Mouse (Mus musculus): ENCODE measurements around the gene Dnajb2. TPM values are rescaled to one million over a fixed set of nuclear protein-coding genes. Genes with fewer than 3 reads are reported as not detected.
A peak's percentile ranks its signal among the peaks of the same experiment; 100 is the strongest.
"Not testable (repeated sequence)": the region's sequence is repeated elsewhere in the genome, so short reads cannot be mapped to it uniquely, and the experiment has no call there.

The Dnajb2 gene
- total and polyA plus RNA-seq, 2 experiments from 2014 or later: 34.9 to 35.0 TPM

GRCm38 (mm10) chr1:75229158-75229557, 7.0 kb upstream of the Dnajb2 start:
- Histone ChIP-seq H3K9me3 (replicated peaks; ENCODE audit: control insufficient read depth, low read length) (no peaks in the 10 kb centered on the region), H3K9ac (replicated peaks; ENCODE audit: low read depth, low read length) (no peak overlapping the region), H3K4me1 (ENCODE audit: control insufficient read depth, insufficient read depth) (peaks cover 10% of the 10 kb centered on the region; the same call in 1 of the 2 replicates), H3K4me2 (ENCODE audit: low read depth, low read length) (no peak overlapping the region), H3K36me3 (replicated peaks; ENCODE audit: control insufficient read depth, insufficient read depth, low read length) (no peaks in the 10 kb centered on the region), H3K27me3 (ENCODE audit: control insufficient read depth, insufficient read depth, low read length) (no peaks in the 10 kb centered on the region), H3K4me3 (ENCODE audit: low read depth, low read length) (no peak overlapping the region), H3K27ac (ENCODE audit: low read depth) (no peak overlapping the region)
- TF ChIP-seq CTCF (IDR thresholded peaks at IDR 0.05; ENCODE audit: low read depth): no peak
- no peak for TF ChIP-seq EP300 (IDR thresholded peaks at IDR 0.05; ENCODE audit: low read depth)
- no peak for DNase-seq (ENCODE audit: low spot score)
- ATAC-seq (ENCODE audit: insufficient read depth, low read depth): no peak
- WGBS: 65% methylated on average over 4 of the region's 4 CpGs

DNA sequence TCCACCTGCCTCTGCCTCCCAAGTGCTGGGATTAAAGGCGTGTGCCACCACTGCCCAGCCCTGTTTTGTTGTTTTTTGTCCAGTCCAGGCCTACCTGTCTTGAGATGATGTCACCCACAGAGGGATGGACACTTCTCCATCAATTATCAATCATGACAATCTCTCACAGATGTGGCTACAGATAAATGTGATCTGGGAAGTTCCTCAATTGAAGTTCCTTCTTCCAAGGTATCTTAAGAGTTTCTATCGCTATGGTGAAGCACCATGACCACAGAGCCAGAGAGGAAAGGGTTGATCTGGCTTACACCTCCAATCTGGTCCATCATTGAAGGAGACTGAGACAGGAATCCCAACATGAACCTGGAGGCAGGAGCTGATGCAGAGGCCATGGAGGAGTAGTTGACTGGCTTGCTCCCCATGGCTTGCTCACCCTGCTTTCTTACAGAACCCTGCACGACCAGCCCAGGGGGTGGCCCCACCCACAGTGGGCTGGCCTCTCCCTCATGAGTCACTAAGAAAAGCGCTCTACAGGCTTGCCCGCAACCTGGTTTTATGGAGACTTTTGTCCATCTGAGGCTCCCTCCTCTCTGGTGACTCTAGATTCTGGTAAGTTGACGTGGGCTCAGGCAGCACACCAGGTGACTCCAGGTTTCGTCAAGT, 5.7 kb upstream of the Dnajb2 start:
- H3K4me1 ChIP-seq (ENCODE audit: control insufficient read depth, insufficient read depth): peaks cover 9% of the 10 kb centered on the region; the same call in 1 of the 2 replicates
- no peaks in the 10 kb centered on the region for H3K9me3 ChIP-seq (replicated peaks; ENCODE audit: control insufficient read depth, low read length)
- 75% methylated on average over 7 of the region's 7 CpGs for WGBS
- H3K9ac ChIP-seq (replicated peaks; ENCODE audit: low read depth, low read length): no peak overlapping the region
- no peak overlapping the region for H3K4me2 ChIP-seq (ENCODE audit: low read depth, low read length)
- H3K36me3 ChIP-seq (replicated peaks; ENCODE audit: control insufficient read depth, insufficient read depth, low read length): no peaks in the 10 kb centered on the region
- ATAC-seq (ENCODE audit: insufficient read depth, low read depth) (no peak), DNase-seq (ENCODE audit: low spot score) (no peak)
- no peak for TF ChIP-seq CTCF (IDR thresholded peaks at IDR 0.05; ENCODE audit: low read depth)
- TF ChIP-seq EP300 (IDR thresholded peaks at IDR 0.05; ENCODE audit: low read depth): no peak
- H3K4me3 ChIP-seq (ENCODE audit: low read depth, low read length): no peak overlapping the region
- no peaks in the 10 kb centered on the region for H3K27me3 ChIP-seq (ENCODE audit: control insufficient read depth, insufficient read depth, low read length)
- H3K27ac ChIP-seq (ENCODE audit: low read depth): no peak overlapping the region

DNA sequence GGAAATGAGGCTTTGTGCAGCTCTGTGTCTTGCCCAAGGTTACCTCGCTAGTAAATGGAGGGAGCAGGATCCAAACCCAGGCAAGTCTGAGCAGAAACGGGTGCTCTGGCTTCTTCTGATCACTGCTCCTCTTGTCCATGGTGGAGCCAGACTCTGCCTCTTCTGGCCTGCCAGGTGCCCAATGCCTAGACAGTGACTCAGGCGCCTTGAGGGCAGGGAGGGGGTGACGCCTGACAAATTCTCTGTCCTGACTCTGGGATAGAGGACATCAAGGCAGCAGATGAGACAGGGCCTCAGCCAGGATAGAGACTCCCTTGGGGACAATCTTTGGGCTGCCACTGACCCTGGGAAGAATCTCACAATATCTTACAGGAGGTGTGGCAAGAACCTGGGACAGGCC, 5.0 kb upstream of the Dnajb2 start:
- H3K4me2 ChIP-seq (ENCODE audit: low read depth, low read length): no peak overlapping the region
- H3K4me1 ChIP-seq (ENCODE audit: control insufficient read depth, insufficient read depth): peaks cover 7% of the 10 kb centered on the region; the same call in 1 of the 2 replicates
- H3K27me3 ChIP-seq (ENCODE audit: control insufficient read depth, insufficient read depth, low read length): no peaks in the 10 kb centered on the region
- TF ChIP-seq CTCF (IDR thresholded peaks at IDR 0.05; ENCODE audit: low read depth): no peak
- no peak for TF ChIP-seq EP300 (IDR thresholded peaks at IDR 0.05; ENCODE audit: low read depth)
- no peaks in the 10 kb centered on the region for H3K36me3 ChIP-seq (replicated peaks; ENCODE audit: control insufficient read depth, insufficient read depth, low read length)
- WGBS: 73% methylated on average over 4 of the region's 4 CpGs
- H3K9me3 ChIP-seq (replicated peaks; ENCODE audit: control insufficient read depth, low read length): no peaks in the 10 kb centered on the region
- DNase-seq (ENCODE audit: low spot score) (no peak), ATAC-seq (ENCODE audit: insufficient read depth, low read depth) (no peak)
- H3K27ac ChIP-seq (ENCODE audit: low read depth): no peak overlapping the region
- no peak overlapping the region for H3K4me3 ChIP-seq (ENCODE audit: low read depth, low read length)
- H3K9ac ChIP-seq (replicated peaks; ENCODE audit: low read depth, low read length): no peak overlapping the region

DNA sequence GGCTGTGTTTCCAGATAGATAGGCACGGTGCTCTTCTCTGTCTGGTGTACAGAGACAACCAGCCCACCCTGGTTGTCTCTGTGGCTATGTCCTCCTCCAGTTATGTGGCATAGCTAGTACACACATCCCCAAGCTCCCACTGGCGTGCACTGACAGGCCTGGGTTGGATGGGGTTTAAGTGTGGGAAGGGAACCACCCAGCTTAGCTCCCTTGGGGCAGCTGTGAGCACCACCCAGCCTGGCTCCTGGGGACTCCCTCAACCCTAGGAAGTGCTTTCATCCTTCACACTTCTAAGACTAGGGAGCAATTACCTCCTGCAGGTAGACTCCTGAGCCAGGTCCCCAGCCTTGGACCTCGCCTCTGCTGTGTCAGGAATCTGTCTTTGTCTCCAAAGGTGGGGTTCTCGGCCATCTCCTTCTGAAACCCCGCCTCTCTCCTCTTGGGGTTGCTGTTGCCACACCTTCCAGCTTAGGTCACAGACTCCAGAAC, 4.5 kb upstream of the Dnajb2 start, which contains the start of gene A630095N17Rik:
A630095N17Rik (minus strand) TSS at position 439 of the 489 bp plus-strand sequence.
- 65% methylated on average over 5 of the region's 5 CpGs for WGBS
- H3K4me3 ChIP-seq (ENCODE audit: low read depth, low read length): no peak within 1 kb of the TSS
- no peak for ATAC-seq (ENCODE audit: insufficient read depth, low read depth)

DNA sequence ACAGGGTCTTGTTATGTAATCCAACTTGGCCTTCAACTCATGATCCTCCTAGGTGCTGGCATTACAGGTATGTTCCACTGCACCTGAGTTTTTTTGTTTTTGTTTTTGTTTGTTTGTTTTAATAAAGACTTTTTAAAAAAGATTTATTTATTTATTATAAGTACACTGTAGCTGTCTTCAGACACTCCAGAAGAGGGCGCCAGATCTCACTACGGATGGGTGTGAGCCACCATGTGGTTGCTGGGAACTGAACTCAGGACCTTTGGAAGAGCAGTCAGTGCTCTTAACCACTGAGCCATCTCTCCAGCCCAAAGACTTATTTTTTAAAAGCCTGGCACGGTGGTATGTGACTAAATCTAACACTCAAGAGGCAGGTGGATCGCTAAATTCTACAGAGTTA, 3.7 kb upstream of the Dnajb2 start:
- H3K9me3 ChIP-seq (replicated peaks; ENCODE audit: control insufficient read depth, low read length); H3K27ac ChIP-seq (ENCODE audit: low read depth); H3K27me3 ChIP-seq (ENCODE audit: control insufficient read depth, insufficient read depth, low read length); H3K36me3 ChIP-seq (replicated peaks; ENCODE audit: control insufficient read depth, insufficient read depth, low read length); H3K4me1 ChIP-seq (ENCODE audit: control insufficient read depth, insufficient read depth); H3K9ac ChIP-seq (replicated peaks; ENCODE audit: low read depth, low read length); H3K4me3 ChIP-seq (ENCODE audit: low read depth, low read length); DNase-seq (ENCODE audit: low spot score); ATAC-seq (ENCODE audit: insufficient read depth, low read depth); H3K4me2 ChIP-seq (ENCODE audit: low read depth, low read length): not testable (repeated sequence)
- 66% methylated on average over 4 of the region's 4 CpGs for WGBS

More for the DNA sequence above, 4.5 kb upstream of the Dnajb2 start, which contains the start of gene A630095N17Rik:
- Histone ChIP-seq H3K36me3 (replicated peaks; ENCODE audit: control insufficient read depth, insufficient read depth, low read length) (no peaks in the 10 kb centered on the region), H3K4me2 (ENCODE audit: low read depth, low read length) (no peak within 1 kb of the TSS), H3K9me3 (replicated peaks; ENCODE audit: control insufficient read depth, low read length) (no peaks in the 10 kb centered on the region), H3K9ac (replicated peaks; ENCODE audit: low read depth, low read length) (no peak within 1 kb of the TSS), H3K27ac (ENCODE audit: low read depth) (no peak within 1 kb of the TSS), H3K4me1 (ENCODE audit: control insufficient read depth, insufficient read depth) (peaks cover 4% of the 10 kb centered on the region; the same call in 1 of the 2 replicates), H3K27me3 (ENCODE audit: control insufficient read depth, insufficient read depth, low read length) (no peaks in the 10 kb centered on the region)
- TF ChIP-seq EP300 (IDR thresholded peaks at IDR 0.05; ENCODE audit: low read depth) (no peak), CTCF (IDR thresholded peaks at IDR 0.05; ENCODE audit: low read depth) (no peak)
- no peak for DNase-seq (ENCODE audit: low spot score)

DNA sequence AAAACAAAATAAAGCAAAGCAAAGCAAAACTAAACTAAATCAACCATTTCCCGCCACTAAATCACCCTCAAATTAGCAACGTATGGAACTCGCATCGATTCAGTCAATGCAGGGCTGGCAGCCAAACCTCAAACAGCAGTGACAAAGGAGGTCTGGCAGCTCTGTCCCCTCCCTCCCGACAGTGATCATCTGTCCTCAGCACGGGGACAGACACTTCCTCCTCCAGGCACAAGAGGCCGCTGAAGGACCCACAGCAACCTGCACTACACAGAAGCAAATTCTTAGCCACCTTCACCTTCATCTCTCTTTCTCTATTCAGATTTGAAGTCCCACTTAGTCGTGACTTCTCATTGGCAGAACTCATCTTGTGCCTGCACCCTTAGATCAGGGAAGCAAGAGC, 1.6 kb upstream of the Dnajb2 start:
- Histone ChIP-seq H3K9me3 (replicated peaks; ENCODE audit: control insufficient read depth, low read length) (no peaks in the 10 kb centered on the region), H3K27me3 (ENCODE audit: control insufficient read depth, insufficient read depth, low read length) (no peaks in the 10 kb centered on the region), H3K27ac (ENCODE audit: low read depth) (no peak overlapping the region), H3K4me3 (ENCODE audit: low read depth, low read length) (no peak overlapping the region), H3K4me1 (ENCODE audit: control insufficient read depth, insufficient read depth) (no peaks in the 10 kb centered on the region; the same call in 1 of the 2 replicates), H3K36me3 (replicated peaks; ENCODE audit: control insufficient read depth, insufficient read depth, low read length) (peaks cover 6% of the 10 kb centered on the region), H3K9ac (replicated peaks; ENCODE audit: low read depth, low read length) (no peak overlapping the region), H3K4me2 (ENCODE audit: low read depth, low read length) (no peak overlapping the region)
- DNase-seq (ENCODE audit: low spot score) (peak; percentile 88), ATAC-seq (ENCODE audit: insufficient read depth, low read depth) (peak; percentile 53)
- under 1% methylated on average over 8 of the region's 8 CpGs for WGBS
- TF ChIP-seq EP300 (IDR thresholded peaks at IDR 0.05; ENCODE audit: low read depth) (no peak), CTCF (IDR thresholded peaks at IDR 0.05; ENCODE audit: low read depth) (peak; percentile 79)
